Mouse (Mus musculus): ENCODE results near the gene Sphk1. TPM values are rescaled to one million over a fixed set of nuclear protein-coding genes. Genes with fewer than 3 reads are reported as not detected.

The Sphk1 gene
- total RNA-seq, 2 experiments from 2014 or later = 1.6 to 1.9 TPM

GRCm38 (mm10) chr11:116494474-116495174 is 36.1 kb upstream of the Sphk1 start:
- TF ChIP-seq CTCF (conservative IDR thresholded peaks at IDR 0.05) = no peak
- no peak overlapping the region for H3K4me3 ChIP-seq
- DNase-seq (ENCODE audit: low spot score in 2 of 2) = peak; percentile 55
- peak overlapping the region; percentile 43; the same call in 1 of the 2 replicates for H3K27ac ChIP-seq

GRCm38 (mm10) chr11:116497313-116497712 is 33.4 kb upstream of the Sphk1 start:
- Histone ChIP-seq H3K4me3 (no peak overlapping the region), H3K27ac (no peak overlapping the region)
- DNase-seq (ENCODE audit: low spot score in 2 of 2) = no peak
- no peak for TF ChIP-seq CTCF (conservative IDR thresholded peaks at IDR 0.05)

GRCm38 (mm10) chr11:116498596-116498995 is 32.1 kb upstream of the Sphk1 start:
- TF ChIP-seq CTCF (conservative IDR thresholded peaks at IDR 0.05) = no peak
- Histone ChIP-seq H3K4me3 (no peak overlapping the region), H3K27ac (no peak overlapping the region)
- no peak for DNase-seq (ENCODE audit: low spot score in 2 of 2)

- TF ChIP-seq CTCF (conservative IDR thresholded peaks at IDR 0.05) = peak; percentile 37
- Histone ChIP-seq H3K4me3 (no peak overlapping the region), H3K27ac (no peak overlapping the region)
- no peak for DNase-seq (ENCODE audit: low spot score in 2 of 2)
These were observed 31.7 kb upstream of the Sphk1 start for GRCm38 (mm10) chr11:116499018-116499417.

GRCm38 (mm10) chr11:116501005-116501746 is 29.5 kb upstream of the Sphk1 start:
- H3K27ac ChIP-seq = peak overlapping the region; percentile 64
- peak; percentile 49 to 61 for DNase-seq (ENCODE audit: low spot score in 2 of 2)
- H3K4me3 ChIP-seq = no peak overlapping the region
- TF ChIP-seq CTCF (conservative IDR thresholded peaks at IDR 0.05) = peak; percentile 70

GRCm38 (mm10) chr11:116504516-116504915 is 26.2 kb upstream of the Sphk1 start:
- DNase-seq (ENCODE audit: low spot score in 2 of 2) = no peak
- TF ChIP-seq CTCF (conservative IDR thresholded peaks at IDR 0.05) = no peak
- H3K4me3 ChIP-seq = no peak overlapping the region

GRCm38 (mm10) chr11:116505573-116505972 is 25.2 kb upstream of the Sphk1 start:
- no peak for DNase-seq (ENCODE audit: low spot score in 2 of 2)
- Histone ChIP-seq H3K4me3 (no peak overlapping the region), H3K27ac (no peak overlapping the region)
- TF ChIP-seq CTCF (conservative IDR thresholded peaks at IDR 0.05) = no peak

More at GRCm38 (mm10) chr11:116504516-116504915, 26.2 kb upstream of the Sphk1 start:
- H3K27ac ChIP-seq = no peak overlapping the region

- Histone ChIP-seq H3K4me3 (no peak overlapping the region), H3K27ac (no peak overlapping the region)
- DNase-seq (ENCODE audit: low spot score in 2 of 2) = no peak
- no peak for TF ChIP-seq CTCF (conservative IDR thresholded peaks at IDR 0.05)
These were observed 24.4 kb upstream of the Sphk1 start for GRCm38 (mm10) chr11:116506151-116506875.

GRCm38 (mm10) chr11:116508689-116509088 is 22.0 kb upstream of the Sphk1 start:
- no peak for DNase-seq (ENCODE audit: low spot score in 2 of 2)
- TF ChIP-seq CTCF (conservative IDR thresholded peaks at IDR 0.05) = no peak

GRCm38 (mm10) chr11:116511301-116511868 is 19.3 kb upstream of the Sphk1 start:
- no peak for DNase-seq (ENCODE audit: low spot score in 2 of 2)
- Histone ChIP-seq H3K27ac (no peak overlapping the region), H3K4me3 (no peak overlapping the region)
- no peak for TF ChIP-seq CTCF (conservative IDR thresholded peaks at IDR 0.05)

More at GRCm38 (mm10) chr11:116508689-116509088, 22.0 kb upstream of the Sphk1 start:
- H3K4me3 ChIP-seq = no peak overlapping the region
- H3K27ac ChIP-seq = no peak overlapping the region

GRCm38 (mm10) chr11:116512154-116512553 is 18.6 kb upstream of the Sphk1 start:
- no peak for DNase-seq (ENCODE audit: low spot score in 2 of 2)
- Histone ChIP-seq H3K4me3 (no peak overlapping the region), H3K27ac (no peak overlapping the region)
- no peak for TF ChIP-seq CTCF (conservative IDR thresholded peaks at IDR 0.05)

- Histone ChIP-seq H3K27ac (peak overlapping the region; percentile 61), H3K4me3 (no peak overlapping the region)
- no peak for TF ChIP-seq CTCF (conservative IDR thresholded peaks at IDR 0.05)
- DNase-seq (ENCODE audit: low spot score in 2 of 2) = peak in 1 of 2 experiments; percentile 40
These were observed 17.7 kb upstream of the Sphk1 start for GRCm38 (mm10) chr11:116512987-116513386.

Data from layer of hippocampus, adult 2 months (tissue).